Mouse (Mus musculus): ENCODE measurements around the gene Plxnc1. TPM values are rescaled to one million over a fixed set of nuclear protein-coding genes. Genes with fewer than 3 reads are reported as not detected.

Plxnc1 gene
- total RNA-seq, 2 experiments from 2014 or later, result 6.2 to 6.9 TPM

GRCm38 (mm10) chr10:94865206-94865605 lies 79.4 kb downstream of the Plxnc1 start:
- no peak for DNase-seq

GRCm38 (mm10) chr10:94864199-94864928 lies 80.3 kb downstream of the Plxnc1 start:
- no peak for DNase-seq

GRCm38 (mm10) chr10:94863251-94863650 lies 81.4 kb downstream of the Plxnc1 start:
- DNase-seq, result no peak

- DNase-seq, result no peak
These were observed 83.8 kb downstream of the Plxnc1 start for GRCm38 (mm10) chr10:94860870-94861269.

- DNase-seq, result no peak
These were observed 86.2 kb downstream of the Plxnc1 start for GRCm38 (mm10) chr10:94858277-94859033.

GRCm38 (mm10) chr10:94850565-94850964 lies 94.1 kb downstream of the Plxnc1 start:
- DNase-seq, result no peak

GRCm38 (mm10) chr10:94849930-94850329 lies 94.7 kb downstream of the Plxnc1 start:
- no peak for DNase-seq

GRCm38 (mm10) chr10:94849360-94849759 lies 95.3 kb downstream of the Plxnc1 start:
- DNase-seq, result no peak

GRCm38 (mm10) chr10:94848344-94848743 lies 96.3 kb downstream of the Plxnc1 start:
- no peak for DNase-seq

- no peak for DNase-seq
These were observed 98.0 kb downstream of the Plxnc1 start for GRCm38 (mm10) chr10:94846501-94847105.

- no peak for DNase-seq
These were observed 99.9 kb downstream of the Plxnc1 start for GRCm38 (mm10) chr10:94844692-94845091.

GRCm38 (mm10) chr10:94835874-94836273 lies 108.8 kb downstream of the Plxnc1 start:
- DNase-seq, result no peak

- peak; percentile 94 for DNase-seq
These were observed 115.2 kb downstream of the Plxnc1 start for GRCm38 (mm10) chr10:94829407-94829806.

GRCm38 (mm10) chr10:94828734-94829230 lies 115.9 kb downstream of the Plxnc1 start:
- no peak for DNase-seq

GRCm38 (mm10) chr10:94827890-94828733 lies 116.5 kb downstream of the Plxnc1 start:
- DNase-seq, result no peak

GRCm38 (mm10) chr10:94827325-94827724 lies 117.3 kb downstream of the Plxnc1 start:
- no peak for DNase-seq

GRCm38 (mm10) chr10:94826436-94826835 lies 118.2 kb downstream of the Plxnc1 start:
- DNase-seq, result no peak

- DNase-seq, result no peak
These were observed 118.7 kb downstream of the Plxnc1 start for GRCm38 (mm10) chr10:94825951-94826350.

- DNase-seq, result no peak
These were observed 120.5 kb downstream of the Plxnc1 start for GRCm38 (mm10) chr10:94823971-94824760.

- DNase-seq, result no peak
These were observed 125.6 kb downstream of the Plxnc1 start for GRCm38 (mm10) chr10:94818781-94819665.
